Mouse (Mus musculus) adrenal gland (tissue): Measurements from ENCODE around the gene Hsdl1.

ENCODE experiments used
- intact Hi-C: fragments of 180-260 bp; cut with DNase I; formaldehyde crosslinking; loops from one replicate; pipeline ENCODE4 v1.15.1; 2025

Gene Hsdl1

GRCm38 (mm10) chr8:119531973-119532372 lies 43.0 kb downstream of the Hsdl1 start:
- intact Hi-C loops: no loop called here

- intact Hi-C loops: no loop called here
Measured at GRCm38 (mm10) chr8:119531397-119531796, 43.6 kb downstream of the Hsdl1 start.

GRCm38 (mm10) chr8:119530937-119531336 lies 44.0 kb downstream of the Hsdl1 start:
- intact Hi-C loops: no loop called here

GRCm38 (mm10) chr8:119528762-119529161 lies 46.2 kb downstream of the Hsdl1 start:
- intact Hi-C loops: no loop called here

- intact Hi-C loops: loop anchor here (5.0 kb wide), 1 partner anchor 157 kb away; no protein-coding TSS in a partner anchor
Measured at GRCm38 (mm10) chr8:119520102-119520501, 54.9 kb downstream of the Hsdl1 start.

DNA sequence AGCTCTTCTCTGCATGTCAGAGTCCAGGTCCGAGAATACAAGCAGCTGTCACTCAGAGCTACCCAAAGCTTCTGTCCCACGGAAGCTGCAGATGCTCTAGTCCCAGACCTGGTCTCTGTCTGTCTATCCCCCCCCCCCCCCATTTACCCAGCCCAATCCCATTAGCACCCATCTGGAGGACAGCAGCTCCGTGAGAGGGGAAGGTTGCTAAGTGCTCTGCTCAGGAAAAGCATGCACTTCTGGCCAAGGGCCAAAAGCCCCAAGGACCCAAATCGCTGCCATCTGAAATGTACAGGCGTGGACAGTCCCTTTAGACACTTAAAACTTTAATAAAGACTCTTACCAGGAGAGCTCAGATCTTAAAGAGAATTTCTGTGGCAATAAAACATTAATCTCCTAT lies 58.3 kb downstream of the Hsdl1 start:
- intact Hi-C loops: loop anchor here (5.0 kb wide), 1 partner anchor 69 kb away; the partner anchor contains the start of gene Necab2

- intact Hi-C loops: loop anchor here (5.0 kb wide), 1 partner anchor 68 kb away; the partner anchor contains the start of gene Necab2
Measured at GRCm38 (mm10) chr8:119515767-119516166, 59.2 kb downstream of the Hsdl1 start.

- intact Hi-C loops: loop anchor here (5.0 kb wide), 1 partner anchor 68 kb away; the partner anchor contains the start of gene Necab2
Measured at GRCm38 (mm10) chr8:119514940-119515339, 60.0 kb downstream of the Hsdl1 start.

- intact Hi-C loops: no loop called here
Measured at GRCm38 (mm10) chr8:119513405-119513804, 61.6 kb downstream of the Hsdl1 start.
